Mouse (Mus musculus) liver, embryonic 16.5 days (tissue): ENCODE measurements around the gene Mc1r. TPM values are rescaled to one million over a fixed set of nuclear protein-coding genes. Genes with fewer than 3 reads are reported as not detected.
A peak's percentile ranks its signal among the peaks of the same experiment; 100 is the strongest.

Experiments used
- ATAC-seq: fragments of 200-750 bp; cut with Nextera tagmentation; 2 replicates; pipeline ENCODE4 v1.8.0; 2017; ENCODE audit warnings: low read depth, mild to moderate bottlenecking, moderate number of reproducible peaks, moderate library complexity
- H3K27ac ChIP-seq: fragments of 300-500 bp; sonication (generic); 2 replicates; pipeline ENCODE4 v1.5.1; 2014; ENCODE audit warnings: mild to moderate bottlenecking, low read length
- H3K27me3 ChIP-seq: fragments of 300-500 bp; sonication (generic); 2 replicates; pipeline ENCODE4 v1.6.1; 2014; ENCODE audit warnings: low read depth, low read length, mixed read lengths; ENCODE audit not compliant: control insufficient read depth, insufficient read depth
- H3K36me3 ChIP-seq: fragments of 300-500 bp; sonication (generic); 2 replicates; pipeline ENCODE4 v1.6.1; 2014; ENCODE audit warnings: mild to moderate bottlenecking; ENCODE audit not compliant: control insufficient read depth, insufficient read depth
- H3K4me1 ChIP-seq: fragments of 300-500 bp; sonication (generic); 2 replicates; pipeline ENCODE4 v1.6.1; 2014; ENCODE audit warnings: low read depth, low read length, mixed read lengths; ENCODE audit not compliant: control insufficient read depth
- H3K4me2 ChIP-seq: fragments of 300-500 bp; sonication (generic); 2 replicates; pipeline ENCODE4 v1.6.1; 2014; ENCODE audit warnings: low read depth, low read length, mixed read lengths
- H3K4me3 ChIP-seq: fragments of 300-500 bp; sonication (generic); 2 replicates; pipeline ENCODE4 v1.5.1; 2014; ENCODE audit warnings: low read depth, mild to moderate bottlenecking, low read length
- H3K9ac ChIP-seq: fragments of 300-500 bp; sonication (generic); 2 replicates; pipeline ENCODE4 v1.6.1; 2014; ENCODE audit warnings: low read depth, low read length
- H3K9me3 ChIP-seq: fragments of 300-500 bp; sonication (generic); replicated peaks from 2 replicates; pipeline ENCODE4 v1.6.1; 2016; ENCODE audit warnings: low read length; ENCODE audit not compliant: control insufficient read depth
- WGBS: fragments of 180-500 bp; shearing (Covaris S2); extraction: QIAGEN DNeasy Blood & Tissue Kit; methylation state at CpG from one replicate; pipeline ENCODE4 v1.1.7; 2014; ENCODE audit not compliant: insufficient replicate concordance; 5-methylcytosine and 5-hydroxymethylcytosine counted together
- polyA plus RNA-seq: library from polyadenylated mRNA; unstranded; fragments of >200 nt; fragmentation: Nextera tagmentation; extraction: Ambion mirVana; gene quantifications from 2 replicates; pipeline ENCODE4 v1.2.1, GENCODE M21; 2015

Mc1r gene
- polyA plus RNA-seq, 1 experiment from 2014 or later, result not detected

GRCm38 (mm10) chr8:123415967-123416943 is 9.3 kb downstream of the Mc1r start:
- no peak overlapping the region for H3K4me3 ChIP-seq
- WGBS, result 32% methylated on average over 8 of the region's 8 CpGs
- H3K4me2 ChIP-seq, result no peak overlapping the region
- H3K9me3 ChIP-seq, result no peaks in the 10 kb centered on the region
- no peaks in the 10 kb centered on the region for H3K36me3 ChIP-seq
- H3K4me1 ChIP-seq, result peaks cover 21% of the 10 kb centered on the region
- H3K27ac ChIP-seq, result 0 out of 2 replicates have a peak overlapping the region, but pooled peaks have one; percentile 48
- peak; percentile 85 for ATAC-seq
- H3K9ac ChIP-seq, result peak overlapping the region; percentile 9; the same call in 1 of the 2 replicates
- peaks cover 21% of the 10 kb centered on the region for H3K27me3 ChIP-seq

DNA sequence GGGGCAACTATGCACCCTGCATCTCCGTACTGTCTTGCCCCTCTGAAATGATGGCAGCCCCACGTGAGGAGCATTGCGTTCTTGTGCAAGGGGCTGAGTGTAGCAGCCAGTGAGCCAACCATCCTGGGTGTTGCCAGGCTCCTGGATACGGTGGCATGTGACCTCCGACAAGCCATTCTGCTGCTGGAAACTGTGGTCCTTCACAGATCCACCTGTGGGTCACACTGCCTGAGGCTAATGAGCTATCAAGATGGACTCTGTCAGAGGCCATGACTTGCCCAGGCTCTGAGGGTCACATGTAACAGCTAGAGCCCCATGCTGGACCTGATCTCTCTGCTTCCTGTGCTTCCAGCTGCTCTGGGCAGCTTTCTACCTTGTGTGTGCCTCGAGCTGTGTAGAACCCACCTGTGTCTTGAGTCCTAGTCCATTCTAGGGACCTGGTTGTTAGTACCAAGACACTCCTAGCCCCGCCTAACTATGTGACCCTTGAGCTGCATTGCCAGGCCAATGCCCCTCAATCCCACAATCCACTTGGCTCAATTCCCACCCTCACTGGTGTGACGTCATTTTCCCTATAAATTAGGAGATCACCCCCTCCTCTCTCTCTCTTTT is 10.1 kb downstream of the Mc1r start:
- 47% methylated on average over 8 of the region's 8 CpGs for WGBS
- Histone ChIP-seq H3K36me3 (no peaks in the 10 kb centered on the region), H3K4me1 (peaks cover 15% of the 10 kb centered on the region), H3K9me3 (no peaks in the 10 kb centered on the region), H3K27me3 (peaks cover 13% of the 10 kb centered on the region), H3K4me3 (no peak overlapping the region), H3K9ac (peak overlapping the region; percentile 9; the same call in 1 of the 2 replicates), H3K4me2 (no peak overlapping the region), H3K27ac (no peak overlapping the region)
- ATAC-seq, result peak; percentile 14; the same call in 1 of the 2 replicates

DNA sequence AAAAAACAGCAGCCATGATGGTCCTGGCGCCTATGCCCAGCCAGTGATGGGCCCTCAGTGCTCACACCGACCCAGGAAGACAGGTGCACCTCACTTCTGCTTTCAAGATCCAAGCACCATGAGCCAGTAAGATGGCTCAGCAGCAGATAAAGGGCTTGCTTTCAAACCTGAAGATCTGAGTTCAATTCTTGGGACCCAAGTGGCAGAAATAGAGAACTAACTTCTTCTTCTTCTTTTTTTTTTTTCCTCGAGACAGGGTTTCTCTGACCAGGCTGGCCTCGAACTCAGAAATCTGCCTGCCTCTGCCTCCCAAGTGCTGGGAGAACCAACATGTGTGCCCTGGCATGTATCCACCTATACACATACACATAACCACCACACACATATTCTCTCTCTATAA is 12.8 kb downstream of the Mc1r start:
- Histone ChIP-seq H3K4me1 (peaks cover 14% of the 10 kb centered on the region), H3K27me3 (no peaks in the 10 kb centered on the region), H3K9me3 (no peaks in the 10 kb centered on the region), H3K36me3 (no peaks in the 10 kb centered on the region), H3K4me2 (no peak overlapping the region), H3K27ac (no peak overlapping the region), H3K4me3 (no peak overlapping the region), H3K9ac (no peak overlapping the region)
- WGBS, result 42% methylated on average over 4 of the region's 4 CpGs
- ATAC-seq, result no peak

- Histone ChIP-seq H3K4me3 (no peak overlapping the region), H3K9ac (no peak overlapping the region), H3K4me1 (peaks cover 14% of the 10 kb centered on the region), H3K4me2 (no peak overlapping the region), H3K36me3 (no peaks in the 10 kb centered on the region), H3K27me3 (no peaks in the 10 kb centered on the region), H3K9me3 (no peaks in the 10 kb centered on the region), H3K27ac (no peak overlapping the region)
- WGBS, result 81% methylated on average over 34 of the region's 34 CpGs
- no peak for ATAC-seq
Observed at GRCm38 (mm10) chr8:123420525-123421281, 13.8 kb downstream of the Mc1r start.

- Histone ChIP-seq H3K9ac (no peak overlapping the region), H3K4me2 (no peak overlapping the region), H3K27ac (no peak overlapping the region), H3K9me3 (peaks cover under 1% of the 10 kb centered on the region; the same call in 1 of the 2 replicates), H3K27me3 (no peaks in the 10 kb centered on the region), H3K4me1 (peaks cover 14% of the 10 kb centered on the region), H3K36me3 (no peaks in the 10 kb centered on the region), H3K4me3 (no peak overlapping the region)
- 79% methylated on average over 19 of the region's 19 CpGs for WGBS
- ATAC-seq, result no peak
Observed at GRCm38 (mm10) chr8:123421325-123421724, 14.4 kb downstream of the Mc1r start.

- ATAC-seq, result no peak
- peak overlapping the region; percentile 43 for H3K4me3 ChIP-seq
- WGBS, result 4% methylated on average over 17 of the region's 17 CpGs
- peak overlapping the region; percentile 59 for H3K4me2 ChIP-seq
- H3K27ac ChIP-seq, result no peak overlapping the region
- H3K36me3 ChIP-seq, result no peaks in the 10 kb centered on the region
- no peak overlapping the region for H3K9ac ChIP-seq
- H3K27me3 ChIP-seq, result no peaks in the 10 kb centered on the region
- peaks cover 5% of the 10 kb centered on the region for H3K4me1 ChIP-seq
- peaks cover 9% of the 10 kb centered on the region for H3K9me3 ChIP-seq
Observed at GRCm38 (mm10) chr8:123422056-123422780, 15.3 kb downstream of the Mc1r start.

- ATAC-seq, result no peak
- no peaks in the 10 kb centered on the region for H3K27me3 ChIP-seq
- no peak overlapping the region for H3K27ac ChIP-seq
- H3K9ac ChIP-seq, result no peak overlapping the region
- H3K4me1 ChIP-seq, result peaks cover 5% of the 10 kb centered on the region
- 5% methylated on average over 3 of the region's 3 CpGs for WGBS
- no peaks in the 10 kb centered on the region for H3K36me3 ChIP-seq
- H3K4me2 ChIP-seq, result no peak overlapping the region
- no peak overlapping the region for H3K4me3 ChIP-seq
- peaks cover 15% of the 10 kb centered on the region for H3K9me3 ChIP-seq
Observed at GRCm38 (mm10) chr8:123422781-123423159, 15.9 kb downstream of the Mc1r start.

GRCm38 (mm10) chr8:123423441-123423840 is 16.5 kb downstream of the Mc1r start, which contains the start of gene Def8:
TSS of gene Def8 (plus strand) at chr8:123423527.
- H3K4me2 ChIP-seq, result peak within 1 kb of the TSS; percentile 59

More at GRCm38 (mm10) chr8:123423441-123423840, 16.5 kb downstream of the Mc1r start, which contains the start of gene Def8:
- Histone ChIP-seq H3K9ac (no peak within 1 kb of the TSS), H3K4me3 (peak within 1 kb of the TSS; percentile 43), H3K4me1 (peaks cover 5% of the 10 kb centered on the region), H3K27me3 (no peaks in the 10 kb centered on the region), H3K27ac (no peak within 1 kb of the TSS), H3K9me3 (peaks cover 22% of the 10 kb centered on the region), H3K36me3 (no peaks in the 10 kb centered on the region)
- WGBS, result 62% methylated on average over 7 of the region's 7 CpGs
- ATAC-seq, result no peak
